Mouse (Mus musculus) ovary, postnatal 36 days (tissue): Measurements from ENCODE around the gene Chst5.
"Not testable (repeated sequence)": the region's sequence is repeated elsewhere in the genome, so short reads cannot be mapped to it uniquely, and the experiment has no call there.

ENCODE experiments used
- DNase-seq: peaks from one replicate; pipeline ENCODE4 v3.0.0; 2022; ENCODE audit warnings: low spot score, mixed read lengths

Gene Chst5

DNA sequence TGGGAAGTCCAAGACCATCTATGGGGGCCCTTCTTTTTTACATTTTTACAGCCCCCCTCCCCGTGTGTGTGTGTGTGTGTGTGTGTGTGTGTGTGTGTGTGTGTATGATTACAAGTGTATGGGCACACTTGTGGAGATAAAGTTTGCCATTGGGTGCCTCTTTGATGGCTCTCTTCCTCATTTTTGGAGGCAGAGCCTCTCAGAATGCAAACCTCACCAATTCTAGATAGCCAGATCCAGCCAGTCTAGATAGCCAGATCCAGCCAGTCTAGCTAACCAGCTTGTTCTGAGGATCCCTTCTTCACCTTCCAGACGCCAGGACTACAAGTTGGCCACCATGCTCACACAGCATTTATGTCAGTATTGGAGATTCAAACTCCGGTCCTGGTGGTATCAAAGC lies 39.0 kb downstream of the Chst5 start:
- DNase-seq, result no peak

DNA sequence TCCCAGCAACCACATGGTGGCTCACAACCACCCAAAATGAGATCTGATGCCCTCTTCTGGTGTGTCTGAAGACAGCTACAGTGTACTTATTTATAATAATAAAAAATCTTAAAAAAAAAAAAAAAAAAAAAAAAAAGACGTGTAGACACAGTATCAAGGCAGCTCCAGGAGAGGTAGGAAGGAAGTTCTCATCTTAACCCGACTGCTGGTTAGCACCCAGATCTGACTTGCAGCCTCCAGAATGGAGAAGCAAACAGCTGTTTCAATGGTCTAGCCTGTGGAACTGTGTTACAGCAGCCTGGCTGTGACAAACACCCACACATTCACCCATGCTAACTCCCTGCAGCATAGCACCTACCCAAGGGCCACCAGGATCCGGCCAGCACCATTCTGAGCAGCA lies 39.9 kb downstream of the Chst5 start:
- no peak for DNase-seq

DNA sequence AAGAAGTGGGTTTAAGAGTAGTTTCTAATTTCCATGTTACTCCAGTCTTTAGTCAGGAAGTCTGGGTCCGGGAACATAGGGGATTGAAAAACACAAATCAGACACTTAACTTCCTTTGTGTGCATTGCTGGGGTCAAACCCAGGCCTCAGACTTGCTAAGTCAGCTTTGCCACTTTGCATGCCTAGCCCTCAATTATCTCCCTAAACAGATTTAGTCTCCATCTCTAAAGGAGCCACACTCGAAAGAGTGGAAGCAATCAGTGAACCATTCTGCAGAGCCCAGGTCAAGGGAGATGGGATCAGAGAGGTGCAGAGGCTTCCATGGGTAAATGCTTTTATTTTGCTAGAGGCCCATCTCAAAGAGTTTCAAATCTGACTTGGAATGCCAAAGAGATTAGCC lies 41.6 kb downstream of the Chst5 start:
- no peak for DNase-seq

- DNase-seq, result no peak
Measured at GRCm38 (mm10) chr8:111865857-111866256, 44.4 kb downstream of the Chst5 start.

- DNase-seq, result no peak
Measured at GRCm38 (mm10) chr8:111865130-111865852, 45.0 kb downstream of the Chst5 start.

- DNase-seq, result no peak
Measured at GRCm38 (mm10) chr8:111864648-111865047, 45.6 kb downstream of the Chst5 start.

- DNase-seq, result no peak
Measured at GRCm38 (mm10) chr8:111863280-111863679, 47.0 kb downstream of the Chst5 start.

GRCm38 (mm10) chr8:111855977-111856376 lies 54.3 kb downstream of the Chst5 start:
- DNase-seq, result no peak

GRCm38 (mm10) chr8:111853861-111854501 lies 56.3 kb downstream of the Chst5 start, which contains the start of gene Cfdp1:
Gene Cfdp1, minus strand, starts transcription at chr8:111854291.
- DNase-seq, result peak; percentile 92

- not testable (repeated sequence) for DNase-seq
Measured at GRCm38 (mm10) chr8:111853219-111853618, 57.0 kb downstream of the Chst5 start.

GRCm38 (mm10) chr8:111846746-111847145 lies 63.5 kb downstream of the Chst5 start:
- no peak for DNase-seq
